Mouse (Mus musculus): ENCODE results near the gene Chn2.

- no peak for TF ChIP-seq CTCF (IDR thresholded peaks at IDR 0.05; ENCODE audit: insufficient read depth, low read length)
- no peak for TF ChIP-seq POLR2A (IDR thresholded peaks at IDR 0.05; ENCODE audit: borderline replicate concordance, extremely low read depth, low read depth, low read length)
These were observed 14.0 kb downstream of the Chn2 start for GRCm38 (mm10) chr6:54053316-54053715.

Data from lung, adult 2 months (tissue).